Mouse (Mus musculus): ENCODE data around the gene Oscp1. TPM values are rescaled to one million over a fixed set of nuclear protein-coding genes. Genes with fewer than 3 reads are reported as not detected.

The Oscp1 gene
- polyA plus RNA-seq, 1 experiment from 2014 or later = 13.3 TPM

DNA sequence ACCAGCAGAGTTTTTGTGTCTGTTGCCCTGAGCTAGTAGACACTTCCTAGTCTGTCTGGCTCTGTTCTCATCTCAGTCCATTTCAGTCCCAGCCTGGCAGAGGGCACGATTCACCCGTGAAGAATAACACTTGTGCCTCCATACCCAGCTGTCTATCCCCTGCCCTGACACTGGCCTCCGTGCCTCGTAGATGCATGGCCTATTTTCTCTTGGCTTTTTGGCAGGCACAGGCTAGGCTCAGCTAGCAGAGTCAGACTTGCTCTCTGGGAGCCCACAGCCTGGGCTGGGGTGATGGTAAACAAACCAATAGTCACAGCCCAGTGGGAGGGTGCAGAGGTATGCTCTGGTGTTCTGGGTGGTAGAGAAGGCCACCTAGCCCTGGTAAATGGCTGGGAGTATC is 54.9 kb downstream of the Oscp1 start:
- Histone ChIP-seq H3K4me2 (replicated peaks; ENCODE audit: low read depth, low read length) (no peak overlapping the region), H3K9me3 (ENCODE audit: control insufficient read depth, low read depth, low read length) (no peaks in the 10 kb centered on the region), H3K27ac (ENCODE audit: low read length) (no peak overlapping the region), H3K9ac (replicated peaks; ENCODE audit: low read depth, low read length) (0 out of 2 replicates have a peak overlapping the region, but pooled peaks have one; percentile 10), H3K4me3 (ENCODE audit: low read depth, low read length) (no peak overlapping the region), H3K27me3 (ENCODE audit: control insufficient read depth, insufficient read depth, low read length) (no peaks in the 10 kb centered on the region), H3K36me3 (ENCODE audit: control insufficient read depth, insufficient read depth, low read length) (no peaks in the 10 kb centered on the region; the same call in 1 of the 2 replicates), H3K4me1 (ENCODE audit: control insufficient read depth, insufficient read depth, low read length) (peaks cover 35% of the 10 kb centered on the region)
- WGBS = 76% methylated on average over 4 of the region's 4 CpGs
- ATAC-seq (ENCODE audit: insufficient number of reproducible peaks, insufficient read depth, low FRiP score, low read depth) = no peak

DNA sequence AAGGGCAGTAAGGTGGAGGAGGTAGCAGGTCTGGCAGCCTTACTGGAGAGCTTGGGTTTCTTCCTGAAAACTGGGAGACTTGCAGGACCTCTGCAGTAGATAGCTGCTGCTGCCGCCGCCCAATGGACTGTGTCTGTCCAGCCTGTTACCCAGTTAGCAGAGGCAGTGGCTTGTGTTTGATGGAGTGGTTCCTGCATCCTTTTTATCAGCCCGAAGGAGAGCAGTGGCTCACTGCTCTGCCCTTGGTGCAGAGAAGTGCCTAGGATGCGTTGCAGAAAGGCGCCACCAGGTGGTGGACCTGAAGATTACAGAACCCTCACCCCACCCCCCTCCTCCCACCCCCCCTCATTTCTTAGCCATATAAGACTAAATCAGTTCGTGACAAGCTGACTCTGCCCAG is 55.6 kb downstream of the Oscp1 start:
- ATAC-seq (ENCODE audit: insufficient number of reproducible peaks, insufficient read depth, low FRiP score, low read depth) = no peak
- no peaks in the 10 kb centered on the region; the same call in 1 of the 2 replicates for H3K36me3 ChIP-seq (ENCODE audit: control insufficient read depth, insufficient read depth, low read length)
- no peak overlapping the region for H3K4me3 ChIP-seq (ENCODE audit: low read depth, low read length)
- H3K27me3 ChIP-seq (ENCODE audit: control insufficient read depth, insufficient read depth, low read length) = no peaks in the 10 kb centered on the region
- no peak overlapping the region for H3K27ac ChIP-seq (ENCODE audit: low read length)
- peaks cover 30% of the 10 kb centered on the region for H3K4me1 ChIP-seq (ENCODE audit: control insufficient read depth, insufficient read depth, low read length)
- no peak overlapping the region for H3K9ac ChIP-seq (replicated peaks; ENCODE audit: low read depth, low read length)
- no peaks in the 10 kb centered on the region for H3K9me3 ChIP-seq (ENCODE audit: control insufficient read depth, low read depth, low read length)
- no peak overlapping the region for H3K4me2 ChIP-seq (replicated peaks; ENCODE audit: low read depth, low read length)
- WGBS = 14% methylated on average over 6 of the region's 6 CpGs

DNA sequence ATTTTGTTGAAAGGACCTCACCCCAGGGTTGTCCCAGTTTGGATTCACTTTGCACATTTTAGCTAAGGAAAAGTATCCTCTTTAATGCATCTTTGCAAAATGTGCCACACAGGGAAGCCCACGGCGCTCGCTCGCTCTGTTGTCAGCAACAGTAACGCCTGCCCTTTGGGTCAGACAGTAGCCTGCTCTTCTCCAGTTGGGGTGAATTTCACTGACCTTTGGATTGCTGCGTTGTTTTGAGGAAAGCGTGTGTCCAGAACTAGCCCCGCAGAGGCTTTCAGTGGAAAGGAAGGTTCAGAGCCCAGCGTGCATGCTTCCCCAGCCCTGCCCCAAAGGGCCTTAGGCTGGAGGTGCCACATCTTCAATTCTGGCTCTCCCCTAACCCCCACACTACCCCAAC is 57.0 kb downstream of the Oscp1 start:
- Histone ChIP-seq H3K9ac (replicated peaks; ENCODE audit: low read depth, low read length) (no peak overlapping the region), H3K27ac (ENCODE audit: low read length) (no peak overlapping the region), H3K4me3 (ENCODE audit: low read depth, low read length) (no peak overlapping the region), H3K4me1 (ENCODE audit: control insufficient read depth, insufficient read depth, low read length) (peaks cover 19% of the 10 kb centered on the region), H3K27me3 (ENCODE audit: control insufficient read depth, insufficient read depth, low read length) (no peaks in the 10 kb centered on the region), H3K9me3 (ENCODE audit: control insufficient read depth, low read depth, low read length) (no peaks in the 10 kb centered on the region), H3K4me2 (replicated peaks; ENCODE audit: low read depth, low read length) (no peak overlapping the region), H3K36me3 (ENCODE audit: control insufficient read depth, insufficient read depth, low read length) (no peaks in the 10 kb centered on the region; the same call in 1 of the 2 replicates)
- ATAC-seq (ENCODE audit: insufficient number of reproducible peaks, insufficient read depth, low FRiP score, low read depth) = no peak
- WGBS = 85% methylated on average over 9 of the region's 9 CpGs

DNA sequence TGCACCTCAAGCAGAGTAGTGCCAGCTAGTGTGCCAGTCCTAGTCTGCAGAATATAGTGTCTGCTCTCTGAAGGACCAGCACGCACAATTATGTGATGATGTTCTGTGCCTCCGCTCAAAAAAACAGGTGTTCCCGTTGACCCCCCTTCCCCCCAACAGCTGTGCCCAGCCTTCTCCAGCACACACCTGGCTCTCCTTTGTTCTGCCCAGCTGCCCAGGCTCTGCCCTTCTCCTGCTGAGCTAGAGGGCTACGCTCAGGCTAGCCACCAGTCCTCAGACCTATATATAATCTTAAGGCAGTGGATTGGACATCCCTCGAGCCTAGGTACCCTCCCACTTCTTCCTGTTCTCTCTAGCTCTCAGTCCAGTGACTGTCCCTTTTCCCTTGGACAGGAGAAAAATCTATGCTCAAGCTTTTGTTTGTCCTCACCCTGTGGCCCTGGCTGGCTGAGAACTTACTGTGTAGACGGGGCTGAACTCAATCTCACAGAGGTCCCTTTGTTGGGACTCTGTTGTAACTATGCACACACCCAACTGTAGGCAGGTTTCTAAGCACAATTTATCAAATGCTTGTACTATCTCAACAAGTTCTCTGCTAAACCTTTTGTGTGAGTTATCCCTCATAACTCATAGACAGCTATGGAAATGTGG is 57.6 kb downstream of the Oscp1 start:
- Histone ChIP-seq H3K36me3 (ENCODE audit: control insufficient read depth, insufficient read depth, low read length) (no peaks in the 10 kb centered on the region; the same call in 1 of the 2 replicates), H3K4me3 (ENCODE audit: low read depth, low read length) (no peak overlapping the region), H3K4me2 (replicated peaks; ENCODE audit: low read depth, low read length) (no peak overlapping the region), H3K9ac (replicated peaks; ENCODE audit: low read depth, low read length) (no peak overlapping the region), H3K27ac (ENCODE audit: low read length) (peak overlapping the region; percentile 27; the same call in 1 of the 2 replicates), H3K9me3 (ENCODE audit: control insufficient read depth, low read depth, low read length) (no peaks in the 10 kb centered on the region), H3K4me1 (ENCODE audit: control insufficient read depth, insufficient read depth, low read length) (peaks cover 14% of the 10 kb centered on the region), H3K27me3 (ENCODE audit: control insufficient read depth, insufficient read depth, low read length) (no peaks in the 10 kb centered on the region)
- WGBS = 59% methylated on average over 6 of the region's 6 CpGs
- peak; percentile 56 for ATAC-seq (ENCODE audit: insufficient number of reproducible peaks, insufficient read depth, low FRiP score, low read depth)

DNA sequence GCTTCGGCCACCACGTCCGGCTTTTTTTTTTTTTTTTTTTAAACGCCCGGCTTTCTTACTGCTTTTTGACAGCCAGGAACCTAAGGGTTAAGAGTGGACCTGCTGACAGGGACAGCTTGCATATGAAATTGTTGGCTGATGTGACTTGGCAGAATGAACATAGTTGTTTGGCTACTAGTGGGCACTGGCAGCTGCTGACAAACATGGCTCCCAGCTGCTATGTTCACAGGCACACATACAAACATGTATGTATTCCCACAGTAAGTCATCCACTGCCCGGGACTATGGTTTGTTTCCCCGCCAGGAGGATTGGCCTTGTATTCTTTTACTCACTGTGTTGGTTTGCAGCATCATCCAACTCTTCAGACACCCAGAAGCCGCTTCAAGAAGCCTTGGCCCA is 58.8 kb downstream of the Oscp1 start:
- ATAC-seq (ENCODE audit: insufficient number of reproducible peaks, insufficient read depth, low FRiP score, low read depth) = no peak
- Histone ChIP-seq H3K9me3 (ENCODE audit: control insufficient read depth, low read depth, low read length) (no peaks in the 10 kb centered on the region), H3K27ac (ENCODE audit: low read length) (no peak overlapping the region)

DNA sequence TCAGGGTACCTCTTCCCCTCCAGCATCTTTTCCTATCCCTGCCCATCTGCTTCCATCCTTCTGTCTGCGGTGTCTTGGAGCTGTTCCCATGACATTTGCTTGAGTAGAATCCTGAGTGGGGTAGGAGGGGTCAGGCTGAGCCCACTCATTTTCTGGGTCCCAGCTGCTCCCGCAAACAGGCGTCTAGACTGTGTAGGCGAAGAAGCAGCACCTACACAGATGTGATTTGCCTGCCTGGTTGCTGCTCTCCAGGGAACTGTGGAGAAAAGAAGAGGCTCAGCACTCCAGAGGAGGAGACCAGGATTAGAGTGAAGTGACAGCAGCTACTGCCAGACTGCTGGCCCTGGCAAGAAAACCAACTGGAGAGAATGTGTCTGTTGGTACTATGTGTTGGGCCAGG is 60.3 kb downstream of the Oscp1 start:
- Histone ChIP-seq H3K36me3 (ENCODE audit: control insufficient read depth, insufficient read depth, low read length) (no peaks in the 10 kb centered on the region; the same call in 1 of the 2 replicates), H3K4me3 (ENCODE audit: low read depth, low read length) (no peak overlapping the region), H3K9ac (replicated peaks; ENCODE audit: low read depth, low read length) (no peak overlapping the region), H3K27me3 (ENCODE audit: control insufficient read depth, insufficient read depth, low read length) (no peaks in the 10 kb centered on the region), H3K9me3 (ENCODE audit: control insufficient read depth, low read depth, low read length) (no peaks in the 10 kb centered on the region), H3K27ac (ENCODE audit: low read length) (no peak overlapping the region), H3K4me1 (ENCODE audit: control insufficient read depth, insufficient read depth, low read length) (peaks cover 10% of the 10 kb centered on the region; the same call in 1 of the 2 replicates), H3K4me2 (replicated peaks; ENCODE audit: low read depth, low read length) (no peak overlapping the region)
- 85% methylated on average over 4 of the region's 4 CpGs for WGBS
- no peak for ATAC-seq (ENCODE audit: insufficient number of reproducible peaks, insufficient read depth, low FRiP score, low read depth)

More for the DNA sequence above, 58.8 kb downstream of the Oscp1 start:
- Histone ChIP-seq H3K4me1 (ENCODE audit: control insufficient read depth, insufficient read depth, low read length) (peaks cover 10% of the 10 kb centered on the region; the same call in 1 of the 2 replicates), H3K4me3 (ENCODE audit: low read depth, low read length) (no peak overlapping the region), H3K9ac (replicated peaks; ENCODE audit: low read depth, low read length) (no peak overlapping the region), H3K36me3 (ENCODE audit: control insufficient read depth, insufficient read depth, low read length) (no peaks in the 10 kb centered on the region; the same call in 1 of the 2 replicates), H3K4me2 (replicated peaks; ENCODE audit: low read depth, low read length) (no peak overlapping the region), H3K27me3 (ENCODE audit: control insufficient read depth, insufficient read depth, low read length) (no peaks in the 10 kb centered on the region)
- 77% methylated on average over 8 of the region's 8 CpGs for WGBS

DNA sequence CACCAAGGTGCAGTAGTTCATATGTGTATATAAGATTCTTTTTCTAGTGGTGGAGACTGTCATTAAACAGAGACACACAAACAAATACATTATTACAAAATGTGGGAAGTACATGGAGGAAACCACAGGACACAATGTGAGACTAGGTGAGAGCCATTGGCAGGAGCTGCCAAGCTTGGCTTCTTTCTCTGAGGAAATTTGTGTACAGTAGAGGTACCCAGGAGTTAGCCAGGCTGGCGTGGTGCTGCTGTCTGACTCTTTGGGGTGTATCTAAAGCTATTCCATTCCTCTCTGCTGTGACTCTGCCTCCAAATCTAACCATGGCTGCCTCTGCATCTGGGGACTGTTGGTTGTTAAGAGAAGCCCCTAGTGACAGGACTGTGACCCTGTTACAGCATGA is 60.7 kb downstream of the Oscp1 start:
- Histone ChIP-seq H3K36me3 (ENCODE audit: control insufficient read depth, insufficient read depth, low read length) (no peaks in the 10 kb centered on the region; the same call in 1 of the 2 replicates), H3K27me3 (ENCODE audit: control insufficient read depth, insufficient read depth, low read length) (no peaks in the 10 kb centered on the region), H3K4me2 (replicated peaks; ENCODE audit: low read depth, low read length) (no peak overlapping the region), H3K4me3 (ENCODE audit: low read depth, low read length) (no peak overlapping the region), H3K9ac (replicated peaks; ENCODE audit: low read depth, low read length) (no peak overlapping the region), H3K27ac (ENCODE audit: low read length) (no peak overlapping the region), H3K4me1 (ENCODE audit: control insufficient read depth, insufficient read depth, low read length) (peaks cover 7% of the 10 kb centered on the region; the same call in 1 of the 2 replicates), H3K9me3 (ENCODE audit: control insufficient read depth, low read depth, low read length) (no peaks in the 10 kb centered on the region)
- WGBS = 81% methylated on average over 1 of the region's 1 CpGs
- no peak for ATAC-seq (ENCODE audit: insufficient number of reproducible peaks, insufficient read depth, low FRiP score, low read depth)

DNA sequence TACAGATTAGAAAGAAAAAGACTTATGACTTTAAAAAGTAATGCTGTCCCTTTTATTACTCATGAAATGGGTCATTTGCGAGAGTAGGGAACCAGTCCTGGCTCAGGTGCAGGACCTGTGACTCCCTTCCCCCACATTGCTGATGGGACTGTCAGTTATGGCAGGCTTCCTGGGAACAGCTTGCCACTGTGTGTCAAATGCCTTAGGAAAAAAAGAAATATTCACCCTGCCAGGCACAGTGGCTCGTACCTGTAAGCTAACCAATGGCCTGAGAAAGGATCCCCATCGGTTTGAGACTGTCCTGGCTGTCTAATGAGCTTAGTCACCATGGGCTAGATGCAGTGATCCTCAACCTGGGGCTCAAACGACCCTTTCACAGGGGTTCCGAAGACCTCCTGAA is 61.7 kb downstream of the Oscp1 start:
- no peaks in the 10 kb centered on the region for H3K27me3 ChIP-seq (ENCODE audit: control insufficient read depth, insufficient read depth, low read length)
- no peaks in the 10 kb centered on the region for H3K9me3 ChIP-seq (ENCODE audit: control insufficient read depth, low read depth, low read length)
- no peak overlapping the region for H3K9ac ChIP-seq (replicated peaks; ENCODE audit: low read depth, low read length)
- no peak overlapping the region for H3K27ac ChIP-seq (ENCODE audit: low read length)
- no peak overlapping the region for H3K4me2 ChIP-seq (replicated peaks; ENCODE audit: low read depth, low read length)
- WGBS = 89% methylated on average over 5 of the region's 5 CpGs
- peaks cover 7% of the 10 kb centered on the region for H3K36me3 ChIP-seq (ENCODE audit: control insufficient read depth, insufficient read depth, low read length)
- ATAC-seq (ENCODE audit: insufficient number of reproducible peaks, insufficient read depth, low FRiP score, low read depth) = no peak
- H3K4me1 ChIP-seq (ENCODE audit: control insufficient read depth, insufficient read depth, low read length) = peaks cover 7% of the 10 kb centered on the region; the same call in 1 of the 2 replicates
- H3K4me3 ChIP-seq (ENCODE audit: low read depth, low read length) = no peak overlapping the region

DNA sequence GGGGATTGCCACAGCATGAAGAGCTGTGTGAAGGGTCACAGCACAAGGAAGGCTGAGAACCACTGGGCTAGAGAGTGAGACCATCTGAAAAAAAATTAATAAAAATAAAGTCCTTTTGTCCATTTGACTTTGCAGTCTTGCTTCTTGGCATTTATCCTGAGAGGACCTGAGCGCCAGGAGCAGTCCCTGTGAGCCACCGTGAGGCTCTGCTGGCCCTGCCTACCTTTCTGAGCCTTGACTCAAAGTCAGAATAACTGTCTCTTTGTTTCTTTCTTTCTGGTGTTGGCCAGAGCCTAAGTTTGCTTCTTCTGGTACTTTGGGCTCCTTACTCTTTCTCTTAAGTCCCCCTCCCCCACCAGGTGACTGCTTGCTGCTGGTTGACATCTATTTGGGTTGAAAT is 62.1 kb downstream of the Oscp1 start:
- Histone ChIP-seq H3K4me1 (ENCODE audit: control insufficient read depth, insufficient read depth, low read length) (peaks cover 6% of the 10 kb centered on the region; the same call in 1 of the 2 replicates), H3K9me3 (ENCODE audit: control insufficient read depth, low read depth, low read length) (no peaks in the 10 kb centered on the region), H3K36me3 (ENCODE audit: control insufficient read depth, insufficient read depth, low read length) (peaks cover 10% of the 10 kb centered on the region), H3K9ac (replicated peaks; ENCODE audit: low read depth, low read length) (no peak overlapping the region), H3K4me2 (replicated peaks; ENCODE audit: low read depth, low read length) (no peak overlapping the region), H3K27ac (ENCODE audit: low read length) (no peak overlapping the region), H3K27me3 (ENCODE audit: control insufficient read depth, insufficient read depth, low read length) (no peaks in the 10 kb centered on the region), H3K4me3 (ENCODE audit: low read depth, low read length) (no peak overlapping the region)
- WGBS = 97% methylated on average over 2 of the region's 2 CpGs
- no peak for ATAC-seq (ENCODE audit: insufficient number of reproducible peaks, insufficient read depth, low FRiP score, low read depth)

All from stomach, embryonic 14.5 days (tissue).